Mouse (Mus musculus) layer of hippocampus, adult 11-12 months (tissue): ENCODE measurements at regions not wholly inside any gene's neighbourhood (a gene's known extent, or its start where the extent isn't known, plus 50 kb on each side); places are given as distances from the start of the nearest gene placed in this dataset.

ENCODE experiments used
- DNase-seq: peaks from one replicate; pipeline ENCODE4 v3.0.0; 2022; ENCODE audit warnings: low spot score

DNA sequence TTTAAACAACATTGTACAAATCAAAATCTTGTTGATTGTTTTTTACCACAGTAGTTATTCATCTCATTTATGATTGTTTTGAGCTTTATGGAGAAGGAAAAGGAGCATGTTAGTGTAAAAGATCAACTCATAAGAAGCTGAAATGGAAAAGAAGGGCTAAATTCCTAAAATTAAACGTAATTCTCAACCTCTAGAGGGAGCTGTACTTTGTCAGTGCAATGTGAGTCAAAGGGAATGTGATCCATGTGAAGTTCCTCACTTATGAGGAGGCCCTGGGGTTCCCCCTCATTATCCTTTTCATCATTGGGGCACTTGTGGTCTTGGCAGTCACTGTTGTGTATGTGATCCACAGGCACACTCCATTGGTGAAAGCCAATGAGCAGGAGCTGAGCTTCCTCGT is 54.0 kb upstream of the Vmn2r7 start:
- no peak for DNase-seq

DNA sequence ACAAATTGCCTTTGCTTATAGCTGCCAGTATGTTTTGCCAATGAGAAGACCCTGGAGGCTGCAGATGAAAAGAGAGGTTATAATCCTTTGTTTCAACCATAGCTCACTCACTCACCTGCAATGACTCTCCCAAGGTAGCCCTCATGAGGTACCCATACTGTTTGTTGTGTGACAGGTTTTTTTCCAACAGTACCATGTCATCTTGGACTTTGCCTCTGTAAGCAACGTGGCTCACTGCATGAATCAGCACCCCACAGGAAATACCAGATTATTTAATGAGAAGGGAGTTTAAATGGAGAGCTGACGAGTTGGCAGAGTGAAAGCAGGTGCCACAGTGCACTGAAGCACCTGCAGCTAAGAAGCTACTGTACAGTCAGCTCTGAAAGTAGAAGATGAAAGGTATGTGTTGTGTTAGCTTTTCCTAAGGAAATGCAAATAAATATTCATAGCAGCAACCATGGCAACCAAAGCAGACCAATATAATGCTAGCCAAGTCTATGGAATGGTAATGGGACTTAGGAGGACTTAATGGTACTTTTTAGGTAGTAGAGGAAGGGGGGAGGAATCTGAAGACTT is 56.8 kb upstream of the Vmn2r7 start:
- no peak for DNase-seq

DNA sequence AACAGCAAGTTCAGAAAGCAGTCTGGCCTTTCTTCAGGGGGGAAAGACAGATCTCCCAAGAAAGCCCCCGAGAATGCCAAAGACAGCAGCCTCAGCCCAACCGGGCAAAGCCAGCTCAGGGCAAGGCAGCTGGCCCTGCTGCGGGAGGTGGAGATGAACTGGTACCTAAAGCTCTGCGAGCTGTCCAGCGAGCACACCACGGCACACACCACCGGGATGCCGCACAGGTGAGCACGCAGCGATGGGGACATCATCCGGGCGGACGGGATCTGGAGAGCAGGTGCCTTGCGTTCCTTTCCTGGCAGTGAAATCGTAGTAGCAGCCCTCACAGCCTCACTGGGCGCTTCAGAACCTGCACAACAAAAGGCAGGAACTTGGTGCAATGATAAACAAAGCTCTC is 104.7 kb upstream of the Vmn2r7 start:
- no peak for DNase-seq

DNA sequence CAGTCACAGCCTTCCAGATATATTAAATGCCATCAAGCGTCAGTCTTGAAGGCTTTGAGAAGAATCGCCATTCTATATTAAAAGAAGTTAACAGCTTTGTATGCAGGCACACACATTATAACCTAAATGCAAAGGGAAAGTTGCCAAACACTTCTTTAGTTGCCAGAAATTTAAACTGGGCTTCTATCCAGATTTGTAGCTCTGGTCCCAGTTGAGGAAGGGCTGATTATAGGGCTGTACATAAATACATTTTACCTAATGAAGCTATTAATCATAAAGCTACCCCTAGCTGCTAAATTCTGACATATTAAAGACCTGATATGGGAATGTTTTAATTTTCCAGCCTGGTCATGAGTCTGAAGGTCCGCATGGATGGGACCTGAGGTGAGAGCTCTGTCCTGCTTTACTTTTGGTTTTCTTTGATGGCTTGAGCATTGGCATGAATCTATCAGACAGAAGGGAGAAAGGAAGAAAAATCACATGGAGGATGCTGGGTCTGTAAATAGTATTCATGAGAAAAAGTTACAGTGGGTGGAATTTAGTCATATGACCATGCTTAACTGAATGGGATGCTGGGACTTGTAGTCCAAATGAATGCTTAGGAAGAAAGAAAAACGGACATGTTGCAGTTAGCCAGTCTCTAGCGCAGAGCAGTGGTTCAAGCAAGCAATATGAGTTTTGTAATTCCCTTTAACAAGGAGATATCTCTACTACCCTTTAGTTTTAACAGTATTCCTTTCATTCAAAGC is 120.3 kb upstream of the Vmn2r7 start:
- DNase-seq: peak; percentile 10

DNA sequence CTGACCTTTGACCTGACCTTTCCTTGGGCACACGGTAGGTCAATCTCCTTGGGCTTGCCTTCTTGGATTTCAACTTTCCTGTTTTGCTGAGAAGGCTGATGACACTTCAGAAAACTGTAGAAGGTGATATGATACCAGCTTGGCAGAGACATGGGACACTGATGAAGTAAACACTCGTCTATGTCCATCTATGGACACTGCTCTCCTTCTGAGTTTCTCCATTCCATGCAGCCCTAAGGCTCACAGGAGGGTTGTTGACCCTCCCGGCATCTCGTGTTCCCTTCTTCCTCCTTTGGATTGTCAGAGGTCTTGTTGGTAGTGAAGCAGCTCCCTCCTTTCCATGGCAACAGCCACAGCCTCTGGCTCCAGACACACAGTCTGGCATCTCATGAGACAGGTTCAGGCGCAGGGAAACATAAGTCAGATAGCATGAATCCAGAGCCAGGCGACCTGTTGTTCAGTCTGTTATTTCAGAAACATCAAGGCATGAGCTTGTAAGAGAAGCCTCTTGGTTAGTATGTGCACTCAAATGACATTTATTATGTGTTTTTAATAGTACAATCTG is 120.9 kb upstream of the Vmn2r7 start:
- peak; percentile 18 for DNase-seq

DNA sequence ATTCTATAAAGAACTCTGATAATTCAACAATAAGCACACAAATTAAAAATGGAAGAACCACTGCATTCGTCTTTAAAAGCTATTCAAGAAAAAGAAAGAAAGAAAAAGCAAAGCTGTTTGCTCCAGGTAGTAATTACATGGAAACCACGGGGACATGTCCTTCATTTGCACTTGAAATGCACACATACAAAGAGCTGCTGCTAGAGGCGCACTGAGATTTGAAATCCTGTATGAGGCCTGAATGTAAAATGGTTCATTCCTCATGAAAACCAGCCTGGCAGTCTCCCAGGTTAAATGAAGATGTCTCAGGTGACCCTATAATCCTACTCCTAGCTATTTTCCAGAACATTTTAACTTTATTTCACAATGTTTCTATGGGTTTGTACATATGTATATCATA is 123.7 kb upstream of the Vmn2r7 start:
- no peak for DNase-seq

DNA sequence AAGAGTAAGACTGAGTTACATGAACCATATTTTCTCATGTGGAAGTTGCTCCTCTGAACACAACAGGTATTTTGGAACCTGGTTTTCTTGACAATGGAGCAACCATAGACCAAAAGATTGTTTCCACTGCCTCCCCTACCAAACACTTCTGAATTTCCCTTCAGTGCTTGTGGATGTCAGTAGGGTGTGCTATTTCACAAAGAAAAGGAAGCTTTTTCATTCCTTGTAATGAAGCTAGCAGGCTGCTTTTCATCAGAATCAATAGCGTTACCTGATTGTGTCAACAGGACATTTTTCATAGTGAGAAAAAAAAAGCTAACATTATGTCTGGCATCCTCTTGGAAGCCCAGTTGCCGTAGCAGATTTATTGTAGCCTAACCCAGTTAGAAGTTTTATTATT is 124.8 kb upstream of the Kcnab1 start:
- DNase-seq: peak; percentile 10

DNA sequence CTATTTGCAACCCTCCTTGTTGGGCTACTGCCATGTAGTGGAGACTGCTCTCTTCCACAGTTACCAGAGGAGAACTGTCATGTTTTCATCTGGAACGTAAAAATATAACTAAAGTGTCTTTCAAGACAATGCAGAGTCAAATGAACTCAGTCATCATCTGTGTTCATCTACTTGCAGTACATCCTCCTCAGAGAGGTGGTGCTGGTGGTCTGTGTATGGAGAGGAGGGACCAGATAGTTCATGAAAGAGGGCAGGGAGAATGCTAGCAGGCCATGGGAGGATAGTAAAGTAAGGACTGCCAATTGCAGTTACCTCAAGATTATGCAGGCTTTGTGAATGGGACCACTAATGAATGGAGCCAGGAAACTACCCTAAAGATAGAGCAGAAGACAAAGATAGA is 121.5 kb upstream of the Kcnab1 start:
- DNase-seq: peak; percentile 52

DNA sequence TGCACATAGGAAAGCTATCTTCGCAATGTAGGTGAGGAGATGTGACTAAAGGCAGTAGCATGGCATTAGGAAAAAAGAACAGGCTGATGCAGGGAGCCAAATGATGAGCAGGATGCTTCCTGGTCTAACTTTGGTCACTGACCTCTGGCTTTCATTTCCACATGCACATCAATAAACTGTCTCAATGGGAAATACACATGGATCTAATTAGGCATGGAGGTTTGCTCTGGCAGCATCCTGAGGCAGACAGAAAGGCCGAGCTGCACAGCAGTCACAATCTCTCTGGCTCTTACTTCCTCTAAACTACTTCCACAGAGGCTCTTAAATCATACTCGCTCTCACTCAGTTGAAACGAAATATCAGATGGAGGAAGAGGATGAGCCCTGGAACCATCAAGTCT is 112.7 kb upstream of the Kcnab1 start:
- no peak for DNase-seq

DNA sequence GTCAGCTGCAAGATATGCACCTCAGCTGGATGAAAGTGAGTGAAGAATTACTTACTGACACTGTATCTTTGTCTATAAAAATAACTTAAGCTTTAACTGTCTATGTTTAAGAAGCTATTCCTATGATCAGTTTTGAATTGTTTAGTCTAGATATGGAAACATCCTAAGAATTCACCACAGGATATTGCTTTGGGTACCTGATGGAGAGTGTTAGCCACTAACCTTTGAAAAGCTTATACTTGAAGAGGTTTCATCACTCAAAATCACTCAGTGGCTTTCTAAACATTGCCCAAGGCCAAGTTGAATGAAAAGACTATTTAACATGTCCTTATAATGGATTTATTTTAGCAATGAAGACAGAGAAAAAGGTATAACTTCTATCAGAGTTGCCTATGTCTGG is 111.6 kb upstream of the Kcnab1 start:
- DNase-seq: no peak

DNA sequence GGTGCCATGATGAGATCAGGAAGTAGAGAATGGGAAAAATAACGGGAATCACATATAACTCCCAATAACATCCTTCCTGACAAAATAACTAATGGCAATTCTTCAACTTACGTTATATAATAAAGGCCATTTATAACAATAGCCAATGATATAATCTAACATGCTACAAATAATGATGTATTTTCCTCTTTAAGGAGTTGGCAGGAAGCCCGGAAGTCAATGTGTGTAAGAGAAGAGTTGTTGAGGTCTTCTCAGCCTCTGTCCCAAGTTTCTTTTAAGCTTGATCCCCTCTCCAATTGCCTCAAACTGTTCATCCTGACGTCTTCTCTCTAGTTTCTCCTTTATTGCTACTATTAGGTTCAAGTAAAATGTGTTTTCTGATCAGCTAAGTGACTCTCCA is 108.1 kb upstream of the Kcnab1 start:
- no peak for DNase-seq

DNA sequence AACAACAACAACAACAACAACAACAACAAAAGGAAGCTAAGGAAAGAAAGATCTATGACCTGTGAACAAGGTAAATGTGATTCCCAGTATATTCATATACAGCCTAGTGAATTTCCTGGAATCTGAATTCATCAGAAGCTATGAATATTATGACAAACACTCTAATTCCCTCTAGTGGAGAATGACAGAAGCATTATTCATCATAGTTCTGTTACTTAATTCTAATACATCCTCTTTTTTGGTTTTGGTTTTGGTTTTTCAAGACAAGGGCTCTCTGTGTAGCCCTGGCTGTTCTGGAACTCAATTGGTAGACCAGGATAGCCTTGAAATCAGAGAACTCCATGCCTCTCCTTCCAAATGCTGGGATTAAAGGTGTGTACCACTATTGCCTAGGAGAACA is 106.6 kb upstream of the Kcnab1 start:
- no peak for DNase-seq

DNA sequence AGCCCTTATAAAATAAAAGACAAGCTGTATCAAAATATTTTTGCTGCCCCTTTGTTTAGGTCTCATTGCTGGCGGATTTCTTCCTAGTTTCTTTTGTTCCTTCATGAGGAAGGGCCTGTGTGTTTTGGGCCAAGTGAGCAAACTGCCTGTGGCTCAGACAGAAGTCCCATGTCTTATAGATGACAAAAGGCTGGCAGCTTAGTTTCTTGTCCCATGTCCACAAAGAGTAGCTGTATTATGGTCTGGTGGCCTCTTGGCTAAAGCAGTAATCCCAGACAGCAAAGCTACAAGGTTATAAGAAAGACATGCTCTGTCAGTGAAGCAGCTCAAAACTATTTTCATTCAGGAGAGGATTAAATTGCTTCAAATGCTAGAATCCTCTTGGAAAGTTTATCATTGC is 103.1 kb upstream of the Kcnab1 start:
- DNase-seq: no peak

DNA sequence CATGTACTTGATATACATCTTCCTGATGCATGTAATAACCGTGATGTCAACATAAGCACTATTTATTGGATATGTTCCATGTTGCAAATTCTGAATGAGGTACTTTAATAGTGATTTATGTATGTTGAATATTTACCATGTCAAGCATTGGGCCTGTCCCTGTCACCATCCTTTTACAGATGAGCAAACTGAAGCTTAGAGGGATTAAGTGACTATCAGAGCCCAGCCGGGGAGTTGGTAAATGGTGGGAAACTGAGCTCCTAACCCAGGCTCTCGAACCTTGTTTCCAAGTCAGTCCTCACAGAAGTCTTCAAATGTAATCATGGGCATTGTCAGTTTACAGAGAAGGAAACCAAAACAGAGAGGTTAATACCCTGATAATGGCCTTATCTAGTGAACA is 102.6 kb upstream of the Kcnab1 start:
- no peak for DNase-seq

DNA sequence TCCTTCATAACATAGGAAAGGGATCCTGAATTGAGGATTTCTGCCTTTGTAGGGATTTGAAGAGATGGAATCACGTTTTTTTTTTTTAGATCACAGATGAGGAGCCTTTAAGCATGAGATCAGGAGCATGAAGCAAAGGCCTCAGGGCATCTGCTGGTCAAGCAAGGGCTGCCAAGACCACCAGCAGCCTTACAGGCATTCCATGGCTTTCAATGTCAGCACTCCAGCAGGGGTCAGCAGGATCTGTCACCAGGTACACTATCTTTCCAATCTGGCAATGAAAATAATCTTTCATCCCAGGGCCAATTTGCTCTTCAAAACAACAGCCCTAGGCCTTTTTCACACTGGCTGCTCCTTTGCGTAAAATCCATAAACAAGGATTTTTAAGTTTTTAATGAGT is 85.3 kb upstream of the Kcnab1 start:
- no peak for DNase-seq

DNA sequence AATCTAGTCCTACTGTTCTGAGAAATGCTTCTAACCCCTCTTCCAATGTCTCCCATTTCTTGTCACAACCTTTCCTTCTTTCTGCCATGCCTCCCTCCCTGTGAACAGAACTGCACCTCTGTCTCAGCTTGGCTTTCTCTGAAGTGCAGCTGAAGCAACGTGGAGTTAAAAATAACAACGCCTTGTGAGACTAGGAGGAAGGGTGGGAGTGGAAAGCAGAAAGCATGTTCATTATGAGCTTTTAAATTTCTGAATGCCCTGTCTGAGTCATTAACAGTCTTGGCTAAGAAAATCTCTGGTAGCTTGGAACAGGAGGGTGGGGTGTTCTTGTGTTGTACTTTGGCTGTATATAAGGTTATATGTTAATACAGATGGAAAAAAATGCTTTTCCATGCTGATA is 71.6 kb upstream of the Kcnab1 start:
- no peak for DNase-seq

DNA sequence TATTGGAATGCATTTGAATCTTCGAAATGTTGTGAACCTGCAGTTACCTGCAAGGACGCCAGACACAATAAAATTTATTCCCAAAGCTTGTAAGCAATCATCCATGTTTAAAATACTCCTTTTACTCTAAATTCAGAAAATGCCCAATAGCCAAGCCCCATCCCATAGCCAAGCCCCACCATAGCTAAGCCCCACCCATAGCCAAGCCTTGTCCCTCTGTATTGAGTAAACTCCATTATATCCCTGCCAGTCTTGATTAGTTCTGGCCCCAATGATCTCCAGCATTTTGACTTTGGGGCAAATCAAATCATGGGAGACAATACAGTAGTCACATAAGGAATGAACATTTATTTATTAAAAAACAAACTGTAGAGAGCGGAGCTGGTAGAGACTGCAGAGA is 61.3 kb upstream of the Kcnab1 start:
- DNase-seq: no peak

DNA sequence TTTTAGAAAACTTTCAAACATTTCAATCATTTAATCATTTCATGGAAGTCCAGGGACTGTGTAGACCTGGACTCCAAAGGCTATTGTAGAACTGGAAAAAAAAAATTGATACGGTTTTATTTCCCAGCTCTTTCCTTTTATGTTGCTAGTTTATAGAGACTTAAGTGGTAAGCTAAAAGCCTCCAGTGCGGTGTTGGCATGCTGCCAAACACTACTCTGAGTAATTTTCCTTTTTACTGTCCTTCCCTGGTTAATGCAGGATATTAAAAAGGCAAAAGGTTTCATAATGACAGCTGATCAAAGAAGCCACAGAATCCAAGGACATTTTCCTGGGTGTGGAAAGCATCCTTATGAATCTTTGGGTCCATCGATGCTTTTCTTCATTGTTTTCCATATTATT is 53.8 kb upstream of the Kcnab1 start:
- no peak for DNase-seq
